Mouse (Mus musculus): ENCODE measurements around the gene Vps52. TPM values are rescaled to one million over a fixed set of nuclear protein-coding genes. Genes with fewer than 3 reads are reported as not detected.

Gene Vps52
- polyA plus RNA-seq, 1 experiment from 2014 or later = 42.4 TPM

DNA sequence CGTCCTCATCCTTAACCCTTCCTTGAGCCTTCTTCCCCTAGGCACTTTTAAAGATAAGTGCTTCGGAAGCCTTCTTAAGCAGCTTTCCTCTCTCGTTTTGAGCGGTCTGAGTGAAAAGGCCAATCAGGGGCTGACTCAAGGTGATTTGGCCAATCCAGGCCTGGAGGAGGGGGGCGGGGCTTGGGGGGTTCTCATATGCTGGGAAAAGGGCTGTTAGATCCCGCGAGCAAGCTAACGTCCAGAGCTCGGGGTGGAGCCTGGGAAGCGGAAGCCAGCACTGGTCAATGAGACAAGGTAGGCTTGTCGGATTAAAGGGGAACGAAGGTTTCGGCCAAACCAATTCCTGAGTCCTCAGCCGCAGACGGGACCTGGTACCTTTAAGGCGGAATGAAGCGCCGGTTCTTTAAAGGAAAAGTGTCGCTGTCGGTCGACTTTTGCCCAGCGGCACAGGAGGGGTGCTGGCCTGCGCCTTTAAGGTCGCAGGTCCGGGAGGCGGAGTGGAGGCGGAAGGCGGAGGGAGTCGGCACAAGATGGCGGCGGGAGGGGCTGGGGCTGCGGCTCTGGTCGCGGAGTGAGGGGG lies 39.9 kb upstream of the Vps52 start, which contains the start of the genes Tapbp and Zbtb22:
Tapbp (plus strand) TSS at position 229 of the 580 bp plus-strand sequence.
Zbtb22 (plus strand) TSS at position 234 of the 580 bp plus-strand sequence.
- Histone ChIP-seq H3K9me3 (no peaks in the 10 kb centered on the region), H3K27me3 (replicated peaks) (no peaks in the 10 kb centered on the region), H3K27ac (peak within 1 kb of the TSS; percentile 87), H3K36me3 (peaks cover 42% of the 10 kb centered on the region), H3K4me1 (peaks cover 30% of the 10 kb centered on the region), H3K4me3 (replicated peaks) (peak within 1 kb of the TSS; percentile 58), H3K4me2 (peak within 1 kb of the TSS; percentile 70), H3K9ac (peak within 1 kb of the TSS; percentile 29; the same call in 1 of the 2 replicates)
- WGBS = under 1% methylated on average over 34 of the region's 34 CpGs
- ATAC-seq (ENCODE audit: insufficient read depth, low FRiP score, low read depth) = peak; percentile 91

DNA sequence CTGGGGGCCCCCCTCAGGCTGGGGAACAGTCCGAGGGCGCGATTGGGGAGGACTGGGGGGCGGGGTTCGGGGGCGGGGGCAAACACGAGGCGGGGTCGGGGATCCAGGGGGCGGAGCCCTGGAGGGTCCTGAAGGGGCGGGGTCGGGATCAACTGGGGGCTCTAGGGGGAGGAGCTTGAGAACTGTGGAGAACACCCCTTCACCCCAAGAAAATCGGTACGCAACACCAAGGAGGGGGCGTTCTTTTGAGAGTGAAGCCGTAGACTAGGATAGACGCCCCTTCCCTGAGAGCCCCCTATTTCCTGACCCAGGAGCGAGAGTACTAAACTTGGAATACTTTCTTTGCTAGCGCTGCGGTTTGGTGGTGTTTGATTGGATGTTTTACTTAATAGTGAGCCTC lies 39.3 kb upstream of the Vps52 start:
- peaks cover 28% of the 10 kb centered on the region for H3K4me1 ChIP-seq
- peak overlapping the region; percentile 58 for H3K4me3 ChIP-seq (replicated peaks)
- H3K4me2 ChIP-seq = peak overlapping the region; percentile 70
- H3K36me3 ChIP-seq = peaks cover 40% of the 10 kb centered on the region
- ATAC-seq (ENCODE audit: insufficient read depth, low FRiP score, low read depth) = 0 out of 2 replicates have a peak, but pooled peaks have one; percentile 1
- H3K27ac ChIP-seq = peak overlapping the region; percentile 87
- WGBS = under 1% methylated on average over 19 of the region's 20 CpGs
- no peaks in the 10 kb centered on the region for H3K27me3 ChIP-seq (replicated peaks)
- peak overlapping the region; percentile 29; the same call in 1 of the 2 replicates for H3K9ac ChIP-seq
- no peaks in the 10 kb centered on the region for H3K9me3 ChIP-seq

DNA sequence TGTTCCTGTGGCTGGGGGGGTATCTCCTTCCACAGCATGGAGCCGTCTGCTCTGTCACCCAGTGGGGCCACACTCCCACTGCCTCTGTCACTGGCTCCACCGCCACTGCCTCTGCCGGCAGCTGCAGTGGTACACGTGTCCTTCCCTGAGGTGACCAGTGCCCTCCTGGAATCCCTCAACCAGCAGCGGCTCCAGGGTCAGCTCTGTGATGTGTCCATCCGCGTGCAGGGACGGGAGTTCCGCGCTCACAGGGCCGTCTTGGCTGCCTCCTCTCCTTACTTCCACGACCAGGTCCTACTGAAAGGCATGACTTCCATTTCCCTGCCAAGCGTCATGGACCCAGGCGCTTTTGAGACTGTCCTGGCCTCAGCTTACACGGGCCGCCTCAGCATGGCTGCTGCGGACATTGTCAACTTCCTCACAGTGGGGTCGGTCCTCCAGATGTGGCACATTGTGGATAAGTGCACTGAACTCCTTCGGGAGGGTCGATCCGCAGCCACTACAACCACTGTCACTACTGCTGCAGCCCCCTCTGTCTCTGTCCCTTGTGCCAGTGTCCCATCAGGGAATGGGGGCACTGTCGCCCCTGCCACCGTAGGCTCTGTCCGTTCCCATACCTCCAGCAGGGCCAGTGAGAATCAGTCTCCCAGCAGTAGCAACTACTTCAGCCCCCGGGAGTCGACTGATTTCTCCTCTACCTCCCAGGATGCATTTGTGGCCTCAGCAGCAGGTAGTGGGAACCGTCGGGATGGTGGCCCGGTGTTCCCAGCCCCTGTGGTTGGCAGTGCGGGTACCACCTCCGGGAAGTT lies 38.6 kb upstream of the Vps52 start:
- peak overlapping the region; percentile 70 for H3K4me2 ChIP-seq
- peak overlapping the region; percentile 58 for H3K4me3 ChIP-seq (replicated peaks)
- no peak for ATAC-seq (ENCODE audit: insufficient read depth, low FRiP score, low read depth)
- H3K27me3 ChIP-seq (replicated peaks) = no peaks in the 10 kb centered on the region
- peaks cover 24% of the 10 kb centered on the region for H3K4me1 ChIP-seq
- no peak overlapping the region for H3K9ac ChIP-seq
- peak overlapping the region; percentile 87; the same call in 1 of the 2 replicates for H3K27ac ChIP-seq
- 73% methylated on average over 31 of the region's 31 CpGs for WGBS
- no peaks in the 10 kb centered on the region for H3K9me3 ChIP-seq
- peaks cover 32% of the 10 kb centered on the region for H3K36me3 ChIP-seq

GRCm38 (mm10) chr17:33917656-33918292 lies 37.8 kb upstream of the Vps52 start:
- Histone ChIP-seq H3K36me3 (peaks cover 27% of the 10 kb centered on the region), H3K9me3 (no peaks in the 10 kb centered on the region), H3K27ac (no peak overlapping the region; the same call in 1 of the 2 replicates), H3K4me3 (replicated peaks) (no peak overlapping the region; the same call in 1 of the 2 replicates), H3K9ac (no peak overlapping the region), H3K4me1 (peaks cover 24% of the 10 kb centered on the region), H3K4me2 (0 out of 2 replicates have a peak overlapping the region, but pooled peaks have one; percentile 3), H3K27me3 (replicated peaks) (no peaks in the 10 kb centered on the region)
- 80% methylated on average over 18 of the region's 18 CpGs for WGBS
- no peak for ATAC-seq (ENCODE audit: insufficient read depth, low FRiP score, low read depth)

GRCm38 (mm10) chr17:33918293-33919203 lies 37.1 kb upstream of the Vps52 start:
- Histone ChIP-seq H3K4me1 (peaks cover 24% of the 10 kb centered on the region), H3K36me3 (peaks cover 21% of the 10 kb centered on the region), H3K4me3 (replicated peaks) (peak overlapping the region; percentile 72), H3K9me3 (no peaks in the 10 kb centered on the region), H3K4me2 (peak overlapping the region; percentile 94), H3K9ac (0 out of 2 replicates have a peak overlapping the region, but pooled peaks have one; percentile 70), H3K27ac (peak overlapping the region; percentile 91), H3K27me3 (replicated peaks) (no peaks in the 10 kb centered on the region)
- no peak for ATAC-seq (ENCODE audit: insufficient read depth, low FRiP score, low read depth)
- 52% methylated on average over 37 of the region's 37 CpGs for WGBS

DNA sequence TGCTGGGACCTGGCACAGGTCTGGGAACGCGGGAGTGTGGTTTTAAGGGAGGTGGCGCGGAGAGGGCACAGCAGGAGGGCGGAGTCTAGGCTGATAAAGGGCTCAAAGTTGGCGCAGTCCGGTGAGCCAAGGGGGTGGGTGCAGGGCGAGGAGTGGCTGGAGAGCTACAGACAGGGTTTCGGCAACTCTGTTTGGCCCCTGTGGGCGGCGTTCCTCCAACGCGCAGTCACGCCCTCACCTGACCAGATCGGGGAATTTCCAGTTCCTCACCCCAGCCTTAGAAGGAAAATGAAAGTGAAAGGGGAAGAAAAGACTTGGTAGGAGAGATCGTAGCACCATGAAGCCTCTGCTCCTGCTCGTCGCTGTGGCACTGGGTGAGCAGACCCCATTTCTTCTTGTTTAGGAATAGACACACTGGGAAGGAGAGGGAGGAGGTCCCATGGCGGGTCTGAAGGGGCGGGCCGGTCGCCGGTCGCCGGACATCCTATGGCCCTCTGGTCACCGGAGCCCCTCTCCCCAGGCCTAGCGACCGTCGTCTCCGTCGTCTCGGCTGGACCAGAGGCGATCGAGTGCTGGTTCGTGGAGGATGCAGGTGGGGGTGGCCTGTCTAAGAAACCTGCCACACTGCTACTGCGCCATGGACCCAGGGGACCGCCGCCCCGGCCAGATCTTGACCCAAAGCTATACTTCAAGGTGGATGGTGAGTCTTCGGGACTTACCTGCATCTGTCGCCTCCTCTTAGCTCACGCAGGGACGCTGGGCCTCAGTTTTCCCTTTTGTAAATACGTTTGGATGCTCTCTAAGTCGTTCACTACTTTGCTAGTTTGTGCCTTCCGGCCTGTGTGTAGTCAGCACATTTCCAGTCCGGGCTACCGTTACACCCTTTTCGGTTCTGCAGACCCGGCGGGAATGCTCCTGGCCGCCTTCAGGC lies 36.0 kb upstream of the Vps52 start:
- 1% methylated on average over 51 of the region's 52 CpGs for WGBS
- H3K27me3 ChIP-seq (replicated peaks) = no peaks in the 10 kb centered on the region
- peaks cover 24% of the 10 kb centered on the region for H3K4me1 ChIP-seq
- peak overlapping the region; percentile 91 for H3K27ac ChIP-seq
- ATAC-seq (ENCODE audit: insufficient read depth, low FRiP score, low read depth) = peak; percentile 67
- H3K36me3 ChIP-seq = peaks cover 15% of the 10 kb centered on the region; the same call in 1 of the 2 replicates
- H3K9me3 ChIP-seq = no peaks in the 10 kb centered on the region
- peak overlapping the region; percentile 70 for H3K9ac ChIP-seq
- peak overlapping the region; percentile 94 for H3K4me2 ChIP-seq
- H3K4me3 ChIP-seq (replicated peaks) = peak overlapping the region; percentile 72

- no peaks in the 10 kb centered on the region for H3K27me3 ChIP-seq (replicated peaks)
- H3K9ac ChIP-seq = peak overlapping the region; percentile 70
- H3K36me3 ChIP-seq = peaks cover 15% of the 10 kb centered on the region; the same call in 1 of the 2 replicates
- H3K4me1 ChIP-seq = peaks cover 19% of the 10 kb centered on the region
- ATAC-seq (ENCODE audit: insufficient read depth, low FRiP score, low read depth) = peak; percentile 11; the same call in 1 of the 2 replicates
- under 1% methylated on average over 36 of the region's 36 CpGs for WGBS
- H3K27ac ChIP-seq = peak overlapping the region; percentile 91
- H3K9me3 ChIP-seq = no peaks in the 10 kb centered on the region
- peak overlapping the region; percentile 94 for H3K4me2 ChIP-seq
- peak overlapping the region; percentile 72 for H3K4me3 ChIP-seq (replicated peaks)
These were observed 35.1 kb upstream of the Vps52 start for GRCm38 (mm10) chr17:33920282-33921097.

GRCm38 (mm10) chr17:33921361-33921760 lies 34.3 kb upstream of the Vps52 start:
- no peaks in the 10 kb centered on the region for H3K9me3 ChIP-seq
- H3K4me2 ChIP-seq = no peak overlapping the region
- no peak overlapping the region for H3K27ac ChIP-seq
- peaks cover 15% of the 10 kb centered on the region for H3K36me3 ChIP-seq
- 84% methylated on average over 7 of the region's 7 CpGs for WGBS
- H3K27me3 ChIP-seq (replicated peaks) = no peaks in the 10 kb centered on the region
- no peak for ATAC-seq (ENCODE audit: insufficient read depth, low FRiP score, low read depth)
- no peak overlapping the region for H3K9ac ChIP-seq
- H3K4me3 ChIP-seq (replicated peaks) = peak overlapping the region; percentile 72; the same call in 1 of the 2 replicates
- peaks cover 19% of the 10 kb centered on the region for H3K4me1 ChIP-seq

- Histone ChIP-seq H3K9me3 (no peaks in the 10 kb centered on the region), H3K4me3 (replicated peaks) (no peak overlapping the region), H3K27ac (no peak overlapping the region), H3K4me1 (peaks cover 9% of the 10 kb centered on the region), H3K36me3 (no peaks in the 10 kb centered on the region; the same call in 1 of the 2 replicates), H3K9ac (no peak overlapping the region), H3K4me2 (no peak overlapping the region), H3K27me3 (replicated peaks) (no peaks in the 10 kb centered on the region)
- ATAC-seq (ENCODE audit: insufficient read depth, low FRiP score, low read depth) = no peak
- 79% methylated on average over 10 of the region's 10 CpGs for WGBS
These were observed 30.9 kb upstream of the Vps52 start for GRCm38 (mm10) chr17:33924577-33925283.

Data from stomach, embryonic 15.5 days (tissue).